Mouse (Mus musculus): Measurements from ENCODE around the gene Ppox. TPM values are rescaled to one million over a fixed set of nuclear protein-coding genes. Genes with fewer than 3 reads are reported as not detected.

The Ppox gene
- total and polyA plus RNA-seq, 3 experiments, result 27.0 to 168 (median 53.0) TPM

- peaks cover 3% of the 10 kb centered on the region for H3K36me3 ChIP-seq (replicated peaks)
- peaks cover 13% of the 10 kb centered on the region for H3K4me1 ChIP-seq (ENCODE audit: insufficient read depth, low read depth, low read length)
- no peaks in the 10 kb centered on the region for H3K9me3 ChIP-seq (replicated peaks)
- DNase-seq (ENCODE audit: low spot score) (no peak), ATAC-seq (ENCODE audit: extremely low read depth, insufficient number of reproducible peaks, low FRiP score, poor library complexity, severe bottlenecking) (no peak)
- TF ChIP-seq POLR2AphosphoS5 (IDR thresholded peaks at IDR 0.05; ENCODE audit: insufficient replicate concordance, low read depth, low read length) (no peak), GATA1 (IDR thresholded peaks at IDR 0.05; ENCODE audit: borderline replicate concordance, low read length) (no peak), TAL1 (conservative IDR thresholded peaks at IDR 0.05; ENCODE audit: low read depth, low read length) (no peak)
- no peak overlapping the region for H3K4me3 ChIP-seq (ENCODE audit: low read depth, low read length)
- peaks cover 6% of the 10 kb centered on the region for H3K27me3 ChIP-seq (ENCODE audit: insufficient read depth, low read length)
Observed at GRCm38 (mm10) chr1:171227879-171228278, 53.1 kb downstream of the Ppox start.

GRCm38 (mm10) chr1:171226780-171227179 is 54.2 kb downstream of the Ppox start:
- DNase-seq (ENCODE audit: low spot score) (no peak), ATAC-seq (ENCODE audit: extremely low read depth, insufficient number of reproducible peaks, low FRiP score, poor library complexity, severe bottlenecking) (no peak)
- no peaks in the 10 kb centered on the region for H3K36me3 ChIP-seq (replicated peaks)
- H3K27me3 ChIP-seq (ENCODE audit: insufficient read depth, low read length), result peaks cover 6% of the 10 kb centered on the region
- H3K4me3 ChIP-seq (ENCODE audit: low read depth, low read length), result no peak overlapping the region
- H3K9me3 ChIP-seq (replicated peaks), result no peaks in the 10 kb centered on the region
- no peak for TF ChIP-seq GATA1 (IDR thresholded peaks at IDR 0.05; ENCODE audit: borderline replicate concordance, low read length)
- no peak for TF ChIP-seq POLR2AphosphoS5 (IDR thresholded peaks at IDR 0.05; ENCODE audit: insufficient replicate concordance, low read depth, low read length)
- TF ChIP-seq GATA2 (IDR thresholded peaks at IDR 0.05; ENCODE audit: borderline replicate concordance, low read depth, low read length), result no peak
- TF ChIP-seq TAL1 (conservative IDR thresholded peaks at IDR 0.05; ENCODE audit: low read depth, low read length), result no peak
- TF ChIP-seq CTCF (IDR thresholded peaks at IDR 0.05; ENCODE audit: low read depth, low read length), result no peak
- H3K4me1 ChIP-seq (ENCODE audit: insufficient read depth, low read depth, low read length), result peaks cover 11% of the 10 kb centered on the region

Other genes with a start within 250 kb of the Ppox start
Only the 20 nearest of the 24 such genes appear.
- gene Sdhc, start 130.6 kb downstream of the Ppox start, total RNA-seq (2014; fragmentation: Nextera tagmentation), result 225 and 249 TPM in 2 replicates
- gene Sdhc, start 130.6 kb downstream of the Ppox start, total RNA-seq (2017), result 40.5 and 45.0 TPM in 2 replicates
- 67.1 and 158 TPM in 2 replicates for gene Sdhc, start 130.6 kb downstream of the Ppox start, polyA plus RNA-seq (2012)
- not detected in 2 replicates for gene Mpz, start 130.5 kb downstream of the Ppox start, total RNA-seq (2014; fragmentation: Nextera tagmentation)
- not detected in 2 replicates for gene Mpz, start 130.5 kb downstream of the Ppox start, total RNA-seq (2017)
- gene Mpz, start 130.5 kb downstream of the Ppox start, polyA plus RNA-seq (2012), result 0.29 TPM in 1 of 2 replicates, not detected in the other
- gene Pcp4l1, start 84.9 kb downstream of the Ppox start, total RNA-seq (2014; fragmentation: Nextera tagmentation), result not detected in 2 replicates
- gene Pcp4l1, start 84.9 kb downstream of the Ppox start, total RNA-seq (2017), result 0.16 TPM in 1 of 2 replicates, not detected in the other
- not detected in 2 replicates for gene Pcp4l1, start 84.9 kb downstream of the Ppox start, polyA plus RNA-seq (2012)
- not detected in 2 replicates for gene Nr1i3, start 67.2 kb downstream of the Ppox start, total RNA-seq (2014; fragmentation: Nextera tagmentation)
- gene Nr1i3, start 67.2 kb downstream of the Ppox start, total RNA-seq (2017), result 0.16 and 0.46 TPM in 2 replicates
- gene Nr1i3, start 67.2 kb downstream of the Ppox start, polyA plus RNA-seq (2012), result not detected in 2 replicates
- 9.7 and 13.7 TPM in 2 replicates for gene Tomm40l, start 58.7 kb downstream of the Ppox start, total RNA-seq (2014; fragmentation: Nextera tagmentation)
- gene Tomm40l, start 58.7 kb downstream of the Ppox start, total RNA-seq (2017), result 19.2 and 26.4 TPM in 2 replicates
- gene Tomm40l, start 58.7 kb downstream of the Ppox start, polyA plus RNA-seq (2012), result 31.9 and 35.8 TPM in 2 replicates
- not detected in 2 replicates for gene Apoa2, start 56.1 kb downstream of the Ppox start, total RNA-seq (2014; fragmentation: Nextera tagmentation)
- gene Apoa2, start 56.1 kb downstream of the Ppox start, total RNA-seq (2017), result not detected in 2 replicates
- gene Apoa2, start 56.1 kb downstream of the Ppox start, polyA plus RNA-seq (2012), result 0.17 TPM in 1 of 2 replicates, not detected in the other
- not detected in 2 replicates for gene Fcer1g, start 46.8 kb downstream of the Ppox start, total RNA-seq (2014; fragmentation: Nextera tagmentation)
- 0.64 and 0.71 TPM in 2 replicates for gene Fcer1g, start 46.8 kb downstream of the Ppox start, total RNA-seq (2017)
- 0.08 TPM in 1 of 2 replicates, not detected in the other for gene Fcer1g, start 46.8 kb downstream of the Ppox start, polyA plus RNA-seq (2012)
- 0.60 TPM in 1 of 2 replicates, not detected in the other for gene Adamts4, start 30.8 kb downstream of the Ppox start, total RNA-seq (2014; fragmentation: Nextera tagmentation)
- gene Adamts4, start 30.8 kb downstream of the Ppox start, total RNA-seq (2017), result 0.16 and 0.17 TPM in 2 replicates
- gene Adamts4, start 30.8 kb downstream of the Ppox start, polyA plus RNA-seq (2012), result 0.12 and 0.20 TPM in 2 replicates
- gene Ndufs2, start 29.8 kb downstream of the Ppox start, total RNA-seq (2014; fragmentation: Nextera tagmentation), result 209 and 219 TPM in 2 replicates
- gene Ndufs2, start 29.8 kb downstream of the Ppox start, total RNA-seq (2017), result 275 and 300 TPM in 2 replicates
- 47.9 and 101 TPM in 2 replicates for gene Ndufs2, start 29.8 kb downstream of the Ppox start, polyA plus RNA-seq (2012)
- 27.3 and 30.8 TPM in 2 replicates for gene B4galt3, start 10.9 kb downstream of the Ppox start, total RNA-seq (2014; fragmentation: Nextera tagmentation)
- gene B4galt3, start 10.9 kb downstream of the Ppox start, total RNA-seq (2017), result 16.9 and 21.5 TPM in 2 replicates
- gene B4galt3, start 10.9 kb downstream of the Ppox start, polyA plus RNA-seq (2012), result 44.8 and 50.0 TPM in 2 replicates
- gene Usp21, start 6.8 kb upstream of the Ppox start, total RNA-seq (2014; fragmentation: Nextera tagmentation), result 40.1 and 64.5 TPM in 2 replicates
- gene Usp21, start 6.8 kb upstream of the Ppox start, total RNA-seq (2017), result 11.8 and 12.8 TPM in 2 replicates
- 44.1 and 53.3 TPM in 2 replicates for gene Usp21, start 6.8 kb upstream of the Ppox start, polyA plus RNA-seq (2012)
- gene Ufc1, start 13.8 kb upstream of the Ppox start, total RNA-seq (2014; fragmentation: Nextera tagmentation), result 33.4 and 34.3 TPM in 2 replicates
- 96.2 and 111 TPM in 2 replicates for gene Ufc1, start 13.8 kb upstream of the Ppox start, total RNA-seq (2017)
- 38.5 and 47.9 TPM in 2 replicates for gene Ufc1, start 13.8 kb upstream of the Ppox start, polyA plus RNA-seq (2012)
- gene Dedd, start 48.0 kb upstream of the Ppox start, total RNA-seq (2014; fragmentation: Nextera tagmentation), result 53.6 and 56.4 TPM in 2 replicates
- gene Dedd, start 48.0 kb upstream of the Ppox start, total RNA-seq (2017), result 14.3 and 17.0 TPM in 2 replicates
- 17.7 and 29.9 TPM in 2 replicates for gene Dedd, start 48.0 kb upstream of the Ppox start, polyA plus RNA-seq (2012)
- gene Nit1, start 64.5 kb upstream of the Ppox start, total RNA-seq (2014; fragmentation: Nextera tagmentation), result 17.9 and 22.4 TPM in 2 replicates
- 57.9 and 58.9 TPM in 2 replicates for gene Nit1, start 64.5 kb upstream of the Ppox start, total RNA-seq (2017)
- gene Nit1, start 64.5 kb upstream of the Ppox start, polyA plus RNA-seq (2012), result 9.4 and 11.3 TPM in 2 replicates
- gene Pfdn2, start 64.5 kb upstream of the Ppox start, total RNA-seq (2014; fragmentation: Nextera tagmentation), result 32.4 and 47.3 TPM in 2 replicates
- 19.6 and 22.3 TPM in 2 replicates for gene Pfdn2, start 64.5 kb upstream of the Ppox start, total RNA-seq (2017)
- gene Pfdn2, start 64.5 kb upstream of the Ppox start, polyA plus RNA-seq (2012), result 16.9 and 20.1 TPM in 2 replicates
- gene Klhdc9, start 79.6 kb upstream of the Ppox start, total RNA-seq (2014; fragmentation: Nextera tagmentation), result 2.6 TPM in 1 of 2 replicates, not detected in the other
- 0.33 and 0.64 TPM in 2 replicates for gene Klhdc9, start 79.6 kb upstream of the Ppox start, total RNA-seq (2017)
- 1.4 TPM in 2 replicates for gene Klhdc9, start 79.6 kb upstream of the Ppox start, polyA plus RNA-seq (2012)
- not detected in 2 replicates for gene Nectin4, start 88.9 kb upstream of the Ppox start, total RNA-seq (2014; fragmentation: Nextera tagmentation)
- gene Nectin4, start 88.9 kb upstream of the Ppox start, total RNA-seq (2017), result 0.12 TPM in 1 of 2 replicates, not detected in the other
- 0.01 TPM in 1 of 2 replicates, not detected in the other for gene Nectin4, start 88.9 kb upstream of the Ppox start, polyA plus RNA-seq (2012)
- 2.0 and 2.9 TPM in 2 replicates for gene Arhgap30, start 107.8 kb upstream of the Ppox start, total RNA-seq (2014; fragmentation: Nextera tagmentation)
- 9.2 and 11.4 TPM in 2 replicates for gene Arhgap30, start 107.8 kb upstream of the Ppox start, total RNA-seq (2017)
- gene Arhgap30, start 107.8 kb upstream of the Ppox start, polyA plus RNA-seq (2012), result 3.9 and 4.6 TPM in 2 replicates
- gene Usf1, start 130.1 kb upstream of the Ppox start, total RNA-seq (2014; fragmentation: Nextera tagmentation), result 17.6 and 19.0 TPM in 2 replicates
- gene Usf1, start 130.1 kb upstream of the Ppox start, total RNA-seq (2017), result 41.9 and 56.8 TPM in 2 replicates
- 30.0 and 38.9 TPM in 2 replicates for gene Usf1, start 130.1 kb upstream of the Ppox start, polyA plus RNA-seq (2012)
- gene Tstd1, start 137.7 kb upstream of the Ppox start, total RNA-seq (2014; fragmentation: Nextera tagmentation), result 1.7 TPM in 1 of 2 replicates, not detected in the other
- 2.9 and 3.7 TPM in 2 replicates for gene Tstd1, start 137.7 kb upstream of the Ppox start, total RNA-seq (2017)
- 0.41 and 0.42 TPM in 2 replicates for gene Tstd1, start 137.7 kb upstream of the Ppox start, polyA plus RNA-seq (2012)

All from G1E (cell line).